Mouse (Mus musculus) gastrocnemius, postnatal 14 days (tissue): ENCODE data around the gene Ccnj. TPM values are rescaled to one million over a fixed set of nuclear protein-coding genes. Genes with fewer than 3 reads are reported as not detected.
A peak's percentile ranks its signal among the peaks of the same experiment; 100 is the strongest.

Experiments used
- DNase-seq: peaks from one replicate; pipeline ENCODE4 v3.0.0; 2021; ENCODE audit warnings: mixed read lengths
- intact Hi-C: fragments of 180-260 bp; cut with DNase I; formaldehyde crosslinking; loops from one replicate; pipeline ENCODE4 v1.15.1; 2025; ENCODE audit warnings: low total_unique reads
- long read RNA-seq, 2 experiments: library from polyadenylated mRNA; stranded (forward); transcript quantifications; one replicate each; pipeline ENCODE4 v2.0.0; 2021
- total RNA-seq, 2 experiments: library from RNA; stranded (reverse); gene quantifications; 2 replicates each; pipeline ENCODE4 v1.2.3; 2021

Gene Ccnj
- total RNA-seq, result 1 to 10 TPM; 3.1 to 3.4 TPM
- long read RNA-seq, experiment 1, result 0 reads
- long read RNA-seq, experiment 2, partial matches to known transcripts, result 0 of 1 reads
- long read RNA-seq, experiment 2, other reads (novel, unspliced or antisense), result 1 of 1 reads

GRCm38 (mm10) chr19:40830703-40831415, at the start of gene Ccnj:
TSS of gene Ccnj (plus strand) at chr19:40831279.
- DNase-seq, result peak; percentile 90
- intact Hi-C loops, result no loop called here

DNA sequence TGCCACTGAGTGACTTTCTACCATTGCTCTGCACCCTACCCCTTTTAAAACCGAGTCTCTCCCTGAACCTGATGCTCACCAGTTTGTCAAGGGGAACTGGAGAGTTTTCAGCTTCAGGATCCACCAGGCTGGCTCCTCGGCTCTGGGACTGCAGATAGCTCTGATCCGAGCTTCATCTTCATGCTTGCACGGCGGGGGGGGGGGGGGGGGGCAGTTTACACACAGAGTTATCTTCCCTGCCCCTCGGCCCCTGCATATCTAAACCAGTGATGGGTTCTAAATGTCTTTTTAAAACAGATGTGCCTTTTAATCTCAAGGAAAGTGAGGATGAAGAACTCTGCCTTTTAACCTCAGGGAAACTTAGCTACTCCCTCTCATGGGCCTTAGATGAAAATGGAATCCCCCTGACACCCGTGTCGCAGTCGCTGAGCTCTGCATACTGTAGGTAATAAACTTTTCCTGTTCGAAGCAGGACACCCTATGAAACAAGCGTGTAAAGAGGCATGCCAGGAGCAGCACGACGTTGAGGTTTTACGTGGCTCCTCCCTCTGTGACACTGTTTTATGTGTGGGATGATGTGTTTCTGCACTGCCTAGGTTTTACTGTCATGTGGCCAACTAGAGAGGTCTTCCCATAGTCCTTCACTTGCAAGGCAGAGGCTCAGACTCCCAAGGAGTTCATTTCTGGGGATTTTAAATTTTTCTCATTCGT, 42.9 kb upstream of the Ccnj start:
- DNase-seq, result no peak
- intact Hi-C loops, result no loop called here

GRCm38 (mm10) chr19:40788715-40789084, 42.4 kb upstream of the Ccnj start:
- intact Hi-C loops, result no loop called here
- no peak for DNase-seq

DNA sequence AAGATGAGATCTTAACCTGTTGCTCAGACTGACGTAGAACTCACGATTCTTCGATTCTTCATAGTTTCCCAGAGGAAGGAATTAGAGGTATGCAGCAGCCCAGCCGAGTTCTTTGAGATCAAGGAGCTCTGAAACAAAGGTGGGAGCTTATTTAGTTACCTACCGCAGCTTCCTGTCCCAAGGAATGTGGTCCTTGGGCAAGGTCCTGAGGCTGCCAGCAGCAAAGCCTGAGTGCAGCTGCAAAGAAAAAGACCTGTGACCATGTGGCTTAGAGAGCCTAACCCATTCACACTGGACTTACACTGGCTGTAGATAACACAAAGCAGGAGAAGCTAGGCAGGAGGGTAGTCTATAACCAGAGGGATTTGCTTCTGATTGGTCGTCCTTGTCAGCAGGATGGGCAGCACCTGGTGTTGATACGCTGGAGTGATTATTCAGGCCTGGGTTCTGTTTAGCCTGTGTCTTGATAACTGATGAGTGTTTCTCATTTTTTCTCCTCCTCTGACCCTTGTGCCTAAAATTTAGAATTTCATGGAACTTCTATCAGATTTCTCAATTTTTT, 25.8 kb upstream of the Ccnj start:
- DNase-seq, result no peak
- intact Hi-C loops, result no loop called here

- no peak for DNase-seq
- intact Hi-C loops, result no loop called here
Observed at GRCm38 (mm10) chr19:40809858-40810257, 21.2 kb upstream of the Ccnj start.

- intact Hi-C loops, result no loop called here
- no peak for DNase-seq
Observed at GRCm38 (mm10) chr19:40811840-40812239, 19.2 kb upstream of the Ccnj start.

DNA sequence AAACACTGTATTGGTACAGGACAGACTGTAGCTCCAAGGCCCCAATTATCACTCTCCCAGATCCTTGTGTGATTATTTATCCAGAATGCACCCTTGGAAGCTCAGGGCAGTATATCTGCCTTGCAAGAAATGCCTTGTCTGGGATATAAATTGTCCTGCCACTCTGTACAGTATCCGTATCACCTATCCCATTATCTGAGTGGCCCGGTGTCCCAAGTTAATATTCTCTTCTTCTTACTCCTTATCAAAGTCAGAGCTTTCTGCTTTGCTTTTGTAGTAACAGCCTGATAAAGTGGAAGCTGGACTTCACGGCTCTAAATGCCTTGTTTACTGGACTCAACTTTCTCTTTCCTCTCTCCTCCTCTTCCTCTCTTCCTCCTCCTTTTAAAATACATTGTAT, 18.3 kb upstream of the Ccnj start:
- no peak for DNase-seq
- intact Hi-C loops, result no loop called here

DNA sequence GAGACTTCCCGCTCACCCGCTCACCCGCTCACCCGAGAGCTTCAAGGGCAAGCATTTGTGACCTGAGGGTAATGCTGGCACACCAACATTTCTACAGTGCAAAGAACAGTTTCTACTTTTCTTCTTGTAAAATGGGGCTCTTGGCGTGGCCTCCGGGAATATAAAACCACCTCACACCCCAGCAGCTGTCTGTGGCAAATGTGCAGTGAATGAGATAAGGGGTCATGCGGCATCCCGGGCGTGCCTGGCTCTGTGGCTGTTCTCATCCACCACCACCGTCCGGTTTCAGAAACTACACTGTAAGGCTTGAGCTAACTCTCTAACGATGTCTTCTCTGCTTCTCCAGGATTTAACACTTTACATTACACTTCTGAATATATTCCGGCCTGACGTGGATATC, 17.7 kb upstream of the Ccnj start:
- no peak for DNase-seq
- intact Hi-C loops, result no loop called here

DNA sequence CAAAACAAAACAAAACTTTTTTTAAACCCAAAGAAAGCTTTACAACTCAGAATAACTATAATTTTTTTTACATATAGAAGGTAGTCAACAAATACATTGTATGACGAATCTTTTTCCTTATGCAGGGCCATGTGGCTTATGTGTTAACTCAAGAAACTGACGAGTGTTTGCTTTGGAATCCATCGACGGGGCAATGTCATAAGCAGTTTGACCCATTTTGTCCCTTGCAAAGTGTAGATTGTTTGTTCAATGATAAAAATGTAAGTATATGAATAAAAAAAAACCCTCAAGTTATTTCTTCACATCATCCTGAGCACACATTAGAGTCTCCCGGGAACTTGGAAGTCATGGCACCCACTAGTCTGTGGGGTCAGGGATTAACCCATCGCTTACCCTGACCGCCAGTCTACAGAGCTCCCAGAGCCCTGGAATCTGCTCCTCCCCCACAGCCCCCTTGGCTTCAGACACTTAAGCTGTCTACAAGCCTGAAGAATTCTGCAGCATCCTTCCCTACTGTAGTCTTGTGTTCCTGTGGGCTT, 15.4 kb upstream of the Ccnj start:
- intact Hi-C loops, result no loop called here
- DNase-seq, result no peak

DNA sequence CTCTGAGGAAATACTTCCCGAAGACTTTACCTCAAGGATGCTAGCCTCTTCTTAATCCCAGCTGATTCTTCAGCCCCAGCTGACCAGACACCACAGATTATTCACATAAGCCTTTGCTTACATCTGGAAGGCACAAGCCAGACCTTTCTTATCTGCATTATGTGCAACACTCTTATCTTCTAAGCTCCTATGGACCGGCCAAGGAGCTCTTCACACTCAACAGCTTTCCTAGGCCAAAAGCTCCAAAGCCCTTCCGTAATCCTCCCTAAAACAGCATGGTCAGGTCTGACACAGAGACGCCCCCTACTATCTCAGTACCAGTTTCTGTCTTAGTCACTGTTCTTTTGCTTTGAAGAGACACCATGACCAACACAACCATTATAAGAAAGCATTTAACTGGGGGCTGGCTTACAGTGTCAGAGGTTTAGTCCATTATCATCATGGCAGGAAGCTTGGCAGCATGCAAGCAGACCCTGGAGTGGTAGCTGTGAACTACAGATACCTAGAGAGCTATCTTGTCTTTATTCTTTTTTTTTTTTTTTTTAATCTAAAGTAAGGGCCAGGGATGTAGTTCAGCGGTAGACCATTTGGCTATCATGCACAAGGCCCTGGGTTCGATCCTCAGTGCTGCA, 13.1 kb upstream of the Ccnj start:
- intact Hi-C loops, result no loop called here
- DNase-seq, result no peak

DNA sequence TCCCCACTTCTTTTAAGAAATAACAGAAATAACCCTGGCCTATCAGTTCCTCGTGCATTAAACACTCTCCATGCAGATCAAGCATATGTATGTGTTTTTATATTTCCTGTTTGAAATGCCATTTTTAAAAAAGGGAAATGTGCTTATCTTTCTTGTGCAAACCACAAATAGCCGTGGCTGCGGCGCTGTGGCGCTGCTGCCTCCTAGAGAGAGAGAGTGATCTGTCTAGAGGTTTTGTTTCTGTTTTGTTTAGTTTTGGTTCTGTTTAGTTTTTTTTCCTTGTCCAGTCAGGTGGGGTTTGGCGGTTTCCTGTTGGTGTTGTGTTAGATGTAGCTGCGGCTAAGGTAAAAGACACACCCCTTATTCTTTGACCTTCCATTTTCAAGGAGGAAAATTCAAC, 12.3 kb upstream of the Ccnj start:
- intact Hi-C loops, result no loop called here
- no peak for DNase-seq

DNA sequence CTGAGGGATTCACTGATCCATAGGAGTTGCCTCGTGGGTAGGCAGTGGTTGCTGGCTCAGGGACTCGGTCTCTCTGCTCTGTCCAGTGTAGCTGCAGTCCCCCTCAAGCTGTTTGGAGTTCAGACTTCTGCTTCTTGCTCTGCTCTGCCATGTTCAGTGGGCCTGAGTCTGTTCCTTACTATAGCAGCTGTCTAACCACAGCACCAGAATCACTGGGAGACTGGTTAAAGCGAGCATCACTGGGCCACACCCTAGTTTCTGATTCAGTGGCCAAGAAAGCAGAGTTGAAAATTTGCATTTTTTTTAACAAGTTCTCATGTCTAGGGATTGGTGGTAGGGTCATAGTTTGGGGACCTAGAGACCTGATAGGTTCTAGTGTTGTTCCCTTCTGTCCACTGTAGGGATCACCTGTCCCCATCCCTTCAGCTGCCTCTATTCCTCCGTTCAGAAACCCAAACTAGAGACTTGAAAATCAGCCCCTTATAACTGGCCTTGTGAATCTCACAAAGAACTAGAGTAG, 9.7 kb upstream of the Ccnj start:
- no peak for DNase-seq
- intact Hi-C loops, result no loop called here

- intact Hi-C loops, result no loop called here
- DNase-seq, result no peak
Observed at GRCm38 (mm10) chr19:40825636-40826035, 5.4 kb upstream of the Ccnj start.

DNA sequence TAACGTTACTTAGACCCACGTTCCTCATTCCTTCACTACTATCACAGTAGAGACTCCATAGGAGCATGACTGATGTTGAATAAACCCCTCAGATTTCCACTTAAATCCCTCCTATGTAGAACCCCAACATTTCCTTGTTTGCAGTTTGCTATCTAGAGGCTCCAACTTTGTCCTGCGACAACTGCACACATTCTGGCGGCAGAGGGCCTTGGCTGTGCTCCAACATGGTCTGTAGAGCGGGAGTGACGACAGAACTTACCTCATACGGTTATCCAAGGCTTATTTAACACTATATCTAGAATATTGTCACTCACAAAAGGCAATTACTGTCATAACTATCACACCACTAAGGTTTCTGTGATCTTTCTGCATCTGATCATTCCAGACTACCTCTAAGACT, 4.3 kb upstream of the Ccnj start:
- intact Hi-C loops, result no loop called here
- DNase-seq, result no peak

GRCm38 (mm10) chr19:40830198-40830597, 881 bp upstream of the Ccnj start:
- no peak for DNase-seq
- intact Hi-C loops, result no loop called here

GRCm38 (mm10) chr19:40831416-40832201, 530 bp downstream of the Ccnj start:
- intact Hi-C loops, result no loop called here
- peak; percentile 45 for DNase-seq

DNA sequence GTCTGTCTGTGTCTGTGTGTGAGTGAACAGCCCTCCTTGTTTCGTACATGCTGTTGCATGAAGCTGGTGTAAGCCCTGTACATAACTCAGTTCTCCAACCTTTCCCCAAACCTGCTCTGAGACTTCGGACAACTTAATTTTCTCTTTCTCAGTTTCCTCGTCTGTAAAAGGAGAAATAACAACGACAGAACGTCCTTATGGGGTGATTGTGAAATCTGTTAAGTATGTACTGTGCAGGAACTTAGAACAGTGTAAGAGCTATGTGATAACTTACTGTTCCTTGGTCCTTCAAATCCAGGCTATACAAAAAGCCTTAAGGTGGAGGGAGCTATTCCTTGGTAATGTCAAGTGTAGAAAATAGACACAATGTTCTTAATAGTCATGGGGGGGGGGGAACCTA, 1.3 kb downstream of the Ccnj start:
- intact Hi-C loops, result no loop called here

GRCm38 (mm10) chr19:40834436-40834835, 3.4 kb downstream of the Ccnj start:
- DNase-seq, result no peak
- intact Hi-C loops, result no loop called here

More for the DNA sequence above, 1.3 kb downstream of the Ccnj start:
- DNase-seq, result no peak

- intact Hi-C loops, result no loop called here
- DNase-seq, result no peak
Observed at GRCm38 (mm10) chr19:40838205-40838604, 7.1 kb downstream of the Ccnj start.
